Mouse (Mus musculus) CH12.LX (cell line): ENCODE measurements around the gene Dlst. TPM values are rescaled to one million over a fixed set of nuclear protein-coding genes. Genes with fewer than 3 reads are reported as not detected.
A peak's percentile ranks its signal among the peaks of the same experiment; 100 is the strongest.

Experiments used
- DNase-seq: peaks from one replicate; pipeline ENCODE4 v3.0.0-alpha.2; 2013; ENCODE audit errors: extremely low read depth
- H3K27ac ChIP-seq: 2 replicates; pipeline ENCODE4 v1.5.1; 2012; ENCODE audit warnings: low read depth, mild to moderate bottlenecking, control low read depth, moderate library complexity; ENCODE audit not compliant: insufficient read depth
- H3K27me3 ChIP-seq: replicated peaks from 2 replicates; pipeline ENCODE3; 2012; ENCODE audit warnings: inconsistent platforms
- H3K36me3 ChIP-seq, 2 experiments: replicated peaks in 1 of 2; 2 replicates each; pipeline versions ENCODE3 to v1.6.1; 2012; ENCODE audit warnings: inconsistent platforms in 1 of 2, low read length in 1 of 2, mild to moderate bottlenecking in 1 of 2, mixed read lengths in 1 of 2, moderate library complexity in 1 of 2; ENCODE audit not compliant: control insufficient read depth in 1 of 2, insufficient read depth in 1 of 2
- H3K4me1 ChIP-seq, 2 experiments: 2 replicates each; pipeline ENCODE4 v1.6.1; 2012; ENCODE audit warnings: inconsistent platforms in 1 of 2, moderate library complexity in 1 of 2; ENCODE audit not compliant: insufficient read depth in 2 of 2, control insufficient read depth in 1 of 2
- H3K4me2 ChIP-seq: 2 replicates; pipeline ENCODE4 v1.6.1; 2012; ENCODE audit warnings: low read depth, mild to moderate bottlenecking, control low read depth; ENCODE audit not compliant: poor library complexity, insufficient read depth, severe bottlenecking
- H3K4me3 ChIP-seq, 3 experiments: fragments of 150-350 bp in 1 of 3; sonication (generic) in 1 of 3; replicated peaks in 1 of 3; 2 replicates each; pipeline versions ENCODE3 to v1.5.1; 2011 to 2012; ENCODE audit warnings: low read depth in 2 of 3, low read length in 2 of 3, mild to moderate bottlenecking in 2 of 3, moderate library complexity in 2 of 3, control low read depth in 1 of 3, improper control_type of control experiment in 1 of 3, inconsistent platforms in 1 of 3, mixed read lengths in 1 of 3; ENCODE audit not compliant: poor library complexity in 1 of 3
- H3K79me2 ChIP-seq: replicated peaks from 2 replicates; pipeline ENCODE4 v1.6.1; 2012; ENCODE audit warnings: mild to moderate bottlenecking, moderate library complexity; ENCODE audit not compliant: control insufficient read depth, poor library complexity, insufficient read depth, severe bottlenecking; ENCODE audit errors: extremely low read depth
- H3K9ac ChIP-seq: 2 replicates; pipeline ENCODE4 v1.6.1; 2012; ENCODE audit warnings: low read depth, mild to moderate bottlenecking, control low read depth, moderate library complexity; ENCODE audit not compliant: insufficient read depth
- H3K9me3 ChIP-seq: replicated peaks from 2 replicates; pipeline ENCODE3; 2012; ENCODE audit warnings: low read length, inconsistent platforms, mixed read lengths
- BHLHE40 ChIP-seq: IDR thresholded peaks from 2 replicates; pipeline ENCODE4 v1.6.1; 2011; ENCODE audit warnings: mild to moderate bottlenecking, low read depth, low read length, improper control_type of control experiment
- CHD1 ChIP-seq: IDR thresholded peaks from 2 replicates; pipeline ENCODE4 v1.6.1; 2012; ENCODE audit warnings: low read depth, low read length, improper control_type of control experiment, inconsistent platforms
- CTCF ChIP-seq, 2 experiments: IDR thresholded peaks in 1 of 2; conservative IDR thresholded peaks in 1 of 2; 2 replicates each; pipeline ENCODE4 v1.5.1; 2011 to 2012; ENCODE audit warnings: low read depth in 2 of 2, low read length in 2 of 2, improper control_type of control experiment in 1 of 2, inconsistent platforms in 1 of 2, mild to moderate bottlenecking in 1 of 2, moderate library complexity in 1 of 2
- ELF1 ChIP-seq: IDR thresholded peaks from 2 replicates; pipeline ENCODE4 v1.6.1; 2014; ENCODE audit warnings: low read depth, mild to moderate bottlenecking, inconsistent platforms, low read length, improper control_type of control experiment
- EP300 ChIP-seq: IDR thresholded peaks from 2 replicates; pipeline ENCODE4 v1.6.1; 2011; ENCODE audit warnings: low read length, improper control_type of control experiment
- ETS1 ChIP-seq: conservative IDR thresholded peaks from 2 replicates; pipeline ENCODE4 v1.6.1; 2012; ENCODE audit warnings: low read depth, mild to moderate bottlenecking, inconsistent platforms, low read length, improper control_type of control experiment, moderate library complexity
- GABPA ChIP-seq: IDR thresholded peaks from 2 replicates; pipeline ENCODE4 v1.6.1; 2012; ENCODE audit warnings: low read depth, low read length, improper control_type of control experiment, inconsistent platforms; ENCODE audit not compliant: insufficient replicate concordance
- IRF4 ChIP-seq: IDR thresholded peaks from 2 replicates; pipeline ENCODE4 v1.6.1; 2014; ENCODE audit warnings: low read depth, mild to moderate bottlenecking, inconsistent platforms, low read length, improper control_type of control experiment
- JUN ChIP-seq: IDR thresholded peaks from 2 replicates; pipeline ENCODE4 v1.6.1; 2011; ENCODE audit warnings: low read depth, mild to moderate bottlenecking, low read length, improper control_type of control experiment, moderate library complexity; ENCODE audit not compliant: insufficient read depth
- KAT2A ChIP-seq: IDR thresholded peaks from 2 replicates; pipeline ENCODE4 v1.6.1; 2012; ENCODE audit warnings: low read length, improper control_type of control experiment, inconsistent platforms; ENCODE audit not compliant: insufficient replicate concordance
- MAX ChIP-seq: IDR thresholded peaks from 2 replicates; pipeline ENCODE4 v1.6.1; 2011; ENCODE audit warnings: low read length, improper control_type of control experiment
- MXI1 ChIP-seq: IDR thresholded peaks from 2 replicates; pipeline ENCODE4 v1.6.1; 2011; ENCODE audit warnings: mild to moderate bottlenecking, low read depth, low read length, improper control_type of control experiment
- MYC ChIP-seq: IDR thresholded peaks from 2 replicates; pipeline ENCODE4 v1.6.1; 2011; ENCODE audit warnings: low read depth, mild to moderate bottlenecking, improper control_type of control experiment, low read length
- NELFE ChIP-seq: IDR thresholded peaks from 2 replicates; pipeline ENCODE4 v1.6.1; 2011; ENCODE audit warnings: low read depth, low read length, improper control_type of control experiment
- NRF1 ChIP-seq: IDR thresholded peaks from 2 replicates; pipeline ENCODE4 v1.6.1; 2014; ENCODE audit warnings: low read depth, mild to moderate bottlenecking, inconsistent platforms, low read length, improper control_type of control experiment, moderate library complexity
- RAD21 ChIP-seq: IDR thresholded peaks from 2 replicates; pipeline ENCODE4 v1.6.1; 2011; ENCODE audit warnings: low read depth, mild to moderate bottlenecking, low read length, improper control_type of control experiment, moderate library complexity
- SIN3A ChIP-seq: IDR thresholded peaks from 2 replicates; pipeline ENCODE4 v1.6.1; 2012; ENCODE audit warnings: low read length, improper control_type of control experiment, inconsistent platforms
- SMC3 ChIP-seq: IDR thresholded peaks from 2 replicates; pipeline ENCODE4 v1.6.1; 2011; ENCODE audit warnings: low read depth, low read length, improper control_type of control experiment
- TCF12 ChIP-seq: IDR thresholded peaks from 2 replicates; pipeline ENCODE4 v1.6.1; 2014; ENCODE audit warnings: low read depth, mild to moderate bottlenecking, inconsistent platforms, low read length, improper control_type of control experiment
- USF2 ChIP-seq: conservative IDR thresholded peaks from 2 replicates; pipeline ENCODE4 v1.6.1; 2011; ENCODE audit warnings: low read depth, low read length, improper control_type of control experiment
- ZC3H11A ChIP-seq: IDR thresholded peaks from 2 replicates; pipeline ENCODE4 v1.6.1; 2012; ENCODE audit warnings: low read depth, mild to moderate bottlenecking, inconsistent platforms, low read length, improper control_type of control experiment
- dilution Hi-C: fragments of 300-500 bp; cut with MboI; formaldehyde crosslinking; loops from 2 replicates; pipeline ENCODE4 v1.14.3; 2020; ENCODE audit warnings: low sequenced_read_pairs; ENCODE audit not compliant: extremely low pct_unique_long_range_greater_than_20kb, extremely low pct_ligation_motif_present
- in situ Hi-C: fragments of 300-500 bp; cut with MboI; formaldehyde crosslinking; loops from 3 replicates; pipeline ENCODE4 v1.14.3; 2019; ENCODE audit warnings: low sequenced_read_pairs, low pct_ligation_motif_present, low pct_unique_long_range_greater_than_20kb, mixed read lengths
- polyA plus RNA-seq: library from polyadenylated mRNA; unstranded; fragments of >175 nt; gene quantifications from 2 replicates; pipeline ENCODE4 v1.2.1, GENCODE M21; 2012; ENCODE audit warnings: low read depth; ENCODE audit not compliant: insufficient read length
- total RNA-seq, 2 experiments: library from RNA; depleted of rRNA; stranded (reverse); fragments of 300-350 nt in 1 of 2; fragments of >200 nt in 1 of 2; gene quantifications; 2 replicates each; pipeline ENCODE4 v1.2.3; 2012 to 2014

The Dlst gene
- total and polyA plus RNA-seq, 3 experiments, result 116 to 165 (median 144) TPM

- DNase-seq, result no peak
- H3K27me3 ChIP-seq, result no peaks in the 10 kb centered on the region
- dilution Hi-C loops (no loop called here), in situ Hi-C loops (no loop called here)
- H3K9me3 ChIP-seq, result no peaks in the 10 kb centered on the region
- no peak overlapping the region for H3K9ac ChIP-seq
- no peak overlapping the region for H3K4me3 ChIP-seq
- no peak overlapping the region for H3K27ac ChIP-seq
- H3K4me2 ChIP-seq, result no peak overlapping the region
- H3K4me1 ChIP-seq, result peaks cover 2 to 6% of the 10 kb centered on the region in 2 experiments; a peak in 3 of 4 replicates
- H3K79me2 ChIP-seq, result no peaks in the 10 kb centered on the region
- peaks cover 7 to 15% of the 10 kb centered on the region in 2 experiments for H3K36me3 ChIP-seq
- TF ChIP-seq MYC (no peak), IRF4 (no peak), CHD1 (no peak), RAD21 (no peak), TCF12 (no peak), USF2 (no peak), ELF1 (no peak), NRF1 (no peak), ETS1 (no peak)
Measured at GRCm38 (mm10) chr12:85140036-85140701, 29.5 kb downstream of the Dlst start.

GRCm38 (mm10) chr12:85141096-85141495, 30.5 kb downstream of the Dlst start:
- in situ Hi-C loops, result no loop called here
- H3K4me1 ChIP-seq, result peaks cover 5 to 15% of the 10 kb centered on the region in 2 experiments
- no peaks in the 10 kb centered on the region for H3K27me3 ChIP-seq
- dilution Hi-C loops, result no loop called here
- DNase-seq, result no peak
- no peaks in the 10 kb centered on the region for H3K79me2 ChIP-seq
- no peaks in the 10 kb centered on the region for H3K9me3 ChIP-seq
- H3K4me2 ChIP-seq, result no peak overlapping the region
- H3K9ac ChIP-seq, result no peak overlapping the region
- TF ChIP-seq NRF1, result no peak
- no peak for TF ChIP-seq JUN
- TF ChIP-seq CHD1, result no peak
- no peak for TF ChIP-seq SIN3A
- no peak for TF ChIP-seq MAX
- TF ChIP-seq, all 38 proteins: peak for 0
- H3K27ac ChIP-seq, result no peak overlapping the region
- peaks cover 1 to 6% of the 10 kb centered on the region in 2 experiments for H3K36me3 ChIP-seq
- H3K4me3 ChIP-seq, result no peak overlapping the region

GRCm38 (mm10) chr12:85142803-85143202, 32.2 kb downstream of the Dlst start:
- in situ Hi-C loops (no loop called here), dilution Hi-C loops (no loop called here)
- Histone ChIP-seq H3K9me3 (no peaks in the 10 kb centered on the region), H3K36me3 (no peaks in the 10 kb centered on the region), H3K27me3 (peaks cover 2% of the 10 kb centered on the region), H3K4me3 (no peak overlapping the region), H3K4me2 (peak overlapping the region; percentile 11; the same call in 1 of the 2 replicates), H3K9ac (no peak overlapping the region), H3K79me2 (no peaks in the 10 kb centered on the region), H3K4me1 (peaks cover 5 to 29% of the 10 kb centered on the region in 2 experiments), H3K27ac (no peak overlapping the region)
- no peak for TF ChIP-seq EP300
- TF ChIP-seq RAD21, result peak; percentile 87
- peak; percentile 92 for TF ChIP-seq CTCF (conservative IDR thresholded peaks at IDR 0.05 in 1 of 2, IDR thresholded peaks at IDR 0.05 in 1 of 2; ENCODE audit: low read depth in 2 of 2, low read length in 2 of 2)
- TF ChIP-seq SIN3A, result peak; percentile 32; the same call in 1 of the 2 replicates
- TF ChIP-seq ZC3H11A, result peak; percentile 75
- TF ChIP-seq GABPA, result no peak
- TF ChIP-seq MXI1, result no peak
- TF ChIP-seq KAT2A, result no peak
- peak; percentile 33; the same call in 1 of the 2 replicates for TF ChIP-seq NELFE
- TF ChIP-seq BHLHE40, result 0 out of 2 replicates have a peak, but pooled peaks have one; percentile 20
- peak; percentile 43; the same call in 1 of the 2 replicates for TF ChIP-seq IRF4
- TF ChIP-seq SMC3, result peak; percentile 85
- TF ChIP-seq JUN, result no peak
- peak; percentile 83 for DNase-seq
